Mouse (Mus musculus) lung, embryonic 14.5 days (tissue): ENCODE results near the gene Bcas3. TPM values are rescaled to one million over a fixed set of nuclear protein-coding genes. Genes with fewer than 3 reads are reported as not detected.

ENCODE experiments used
- ATAC-seq: fragments of 200-750 bp; cut with Nextera tagmentation; 2 replicates; pipeline ENCODE4 v1.8.0; 2017; ENCODE audit warnings: mild to moderate bottlenecking, moderate TSS enrichment, moderate library complexity; ENCODE audit not compliant: insufficient read depth
- DNase-seq: peaks from one replicate; pipeline ENCODE4 v3.0.0-alpha.2; 2015
- H3K27ac ChIP-seq: fragments of 300-500 bp; sonication (generic); 2 replicates; pipeline ENCODE4 v1.5.1; 2014; ENCODE audit warnings: low read depth, mild to moderate bottlenecking, moderate library complexity
- H3K27me3 ChIP-seq: fragments of 300-500 bp; sonication (generic); 2 replicates; pipeline ENCODE4 v1.6.1; 2014; ENCODE audit warnings: low read length, control low read depth; ENCODE audit not compliant: insufficient read depth
- H3K36me3 ChIP-seq: fragments of 300-500 bp; sonication (generic); 2 replicates; pipeline ENCODE4 v1.6.1; 2014; ENCODE audit warnings: control low read depth; ENCODE audit not compliant: insufficient read depth
- H3K4me1 ChIP-seq: fragments of 300-500 bp; sonication (generic); 2 replicates; pipeline ENCODE4 v1.6.1; 2014; ENCODE audit warnings: antibody characterized with exemption, control low read depth; ENCODE audit not compliant: insufficient read depth
- H3K4me2 ChIP-seq: fragments of 300-500 bp; sonication (generic); 2 replicates; pipeline ENCODE4 v1.6.1; 2014; ENCODE audit warnings: mild to moderate bottlenecking
- H3K4me3 ChIP-seq: fragments of 300-500 bp; sonication (generic); 2 replicates; pipeline ENCODE4 v1.5.1; 2014; ENCODE audit warnings: low read depth, low read length
- H3K9ac ChIP-seq: fragments of 300-500 bp; sonication (generic); 2 replicates; pipeline ENCODE4 v1.6.1; 2014
- H3K9me3 ChIP-seq: fragments of 300-500 bp; sonication (generic); 2 replicates; pipeline ENCODE4 v1.6.1; 2016; ENCODE audit warnings: low read depth, low read length, control low read depth
- CTCF ChIP-seq: IDR thresholded peaks from 2 replicates; pipeline ENCODE4 v1.5.1; 2016; ENCODE audit warnings: antibody characterized with exemption, low read depth
- WGBS: fragments of 180-500 bp; shearing (Covaris S2); extraction: QIAGEN DNeasy Blood & Tissue Kit; methylation state at CpG from one replicate; pipeline ENCODE4 v1.1.7; 2014; 5-methylcytosine and 5-hydroxymethylcytosine counted together
- polyA plus RNA-seq: library from polyadenylated mRNA; unstranded; fragments of >200 nt; fragmentation: Nextera tagmentation; extraction: Ambion mirVana; gene quantifications from 2 replicates; pipeline ENCODE4 v1.2.1, GENCODE M21; 2014

The Bcas3 gene
- polyA plus RNA-seq, 1 experiment from 2014 or later = 35.0 TPM

DNA sequence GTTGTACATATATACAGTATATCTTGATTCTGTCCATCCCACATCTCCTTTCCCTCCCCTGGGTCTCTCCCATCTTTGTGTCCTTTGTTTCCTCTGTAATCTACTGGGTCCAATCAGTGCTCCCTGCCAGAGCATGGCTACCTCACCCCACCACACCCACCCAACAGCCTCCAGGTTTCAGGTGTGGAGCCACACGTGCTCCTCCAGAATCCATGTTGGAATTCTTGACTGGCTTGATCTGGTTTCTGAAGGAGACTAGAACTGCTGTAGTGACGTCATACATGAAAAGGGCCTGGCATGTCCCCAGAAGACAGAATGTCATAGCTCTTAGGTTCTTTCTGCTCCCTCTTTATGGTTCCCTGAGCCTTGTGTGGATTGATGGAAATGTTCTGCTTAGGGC is 395.9 kb downstream of the Bcas3 start:
- Histone ChIP-seq H3K4me1 (peaks cover 3% of the 10 kb centered on the region; the same call in 1 of the 2 replicates), H3K4me2 (no peak overlapping the region), H3K27me3 (no peaks in the 10 kb centered on the region), H3K4me3 (no peak overlapping the region), H3K27ac (no peak overlapping the region), H3K36me3 (no peaks in the 10 kb centered on the region), H3K9me3 (no peaks in the 10 kb centered on the region), H3K9ac (no peak overlapping the region)
- 78% methylated on average over 2 of the region's 2 CpGs for WGBS
- DNase-seq = no peak
- no peak for ATAC-seq
- TF ChIP-seq CTCF = no peak

- Histone ChIP-seq H3K4me1 (peaks cover 10% of the 10 kb centered on the region), H3K27me3 (no peaks in the 10 kb centered on the region), H3K4me2 (no peak overlapping the region), H3K27ac (no peak overlapping the region), H3K4me3 (no peak overlapping the region), H3K36me3 (no peaks in the 10 kb centered on the region), H3K9me3 (no peaks in the 10 kb centered on the region), H3K9ac (no peak overlapping the region)
- 48% methylated on average over 11 of the region's 11 CpGs for WGBS
- DNase-seq (no peak), ATAC-seq (no peak)
- no peak for TF ChIP-seq CTCF
Measured at GRCm38 (mm10) chr11:85751171-85751570, 398.2 kb downstream of the Bcas3 start.

DNA sequence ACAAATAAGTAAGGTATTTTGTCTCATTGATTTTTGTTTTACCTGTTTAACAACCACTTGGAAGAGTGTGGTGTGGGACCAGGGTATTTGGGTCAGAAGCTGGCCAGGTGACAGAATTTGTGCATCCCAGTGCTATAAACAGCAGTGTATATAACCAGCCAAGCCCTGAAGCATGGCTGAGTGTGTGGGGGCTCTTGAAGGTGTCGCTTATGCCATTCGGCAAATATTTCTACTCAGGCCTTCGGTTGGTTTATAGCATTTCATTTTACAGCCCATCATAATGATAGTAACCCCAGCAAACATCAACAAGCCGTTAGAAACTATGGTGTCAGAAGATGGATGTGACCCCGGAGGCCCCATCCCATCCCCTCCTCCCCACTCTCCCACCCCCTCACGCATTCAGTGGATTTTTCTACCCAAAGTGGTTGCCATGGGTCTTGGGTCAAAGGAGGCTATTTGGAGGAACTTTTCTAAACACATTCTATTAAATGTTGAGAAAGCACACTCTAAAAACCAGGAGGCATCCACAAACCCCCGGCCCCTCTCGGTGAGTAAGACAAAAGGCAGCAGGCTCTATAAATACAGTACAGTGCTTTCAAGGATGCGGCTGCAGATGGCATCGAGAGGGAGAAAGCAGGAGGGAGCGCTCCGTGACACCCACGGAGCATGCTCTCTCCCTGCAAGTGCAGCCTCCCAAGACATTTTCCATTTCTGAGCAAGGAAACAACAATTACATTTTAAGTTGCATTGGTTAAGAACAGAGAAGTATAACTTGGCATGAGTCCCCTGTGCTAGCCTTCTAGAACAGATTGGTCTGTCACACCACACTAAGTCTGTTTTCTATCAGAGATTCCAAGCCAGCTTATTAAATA is 401.9 kb downstream of the Bcas3 start:
- Histone ChIP-seq H3K9me3 (no peaks in the 10 kb centered on the region), H3K9ac (no peak overlapping the region), H3K27me3 (no peaks in the 10 kb centered on the region), H3K4me2 (no peak overlapping the region), H3K4me3 (no peak overlapping the region), H3K4me1 (peaks cover 31% of the 10 kb centered on the region), H3K36me3 (no peaks in the 10 kb centered on the region), H3K27ac (peak overlapping the region; percentile 86)
- WGBS = 30% methylated on average over 13 of the region's 13 CpGs
- TF ChIP-seq CTCF = no peak
- ATAC-seq = peak; percentile 89
- DNase-seq = peak; percentile 92

- H3K27me3 ChIP-seq = no peaks in the 10 kb centered on the region
- H3K4me2 ChIP-seq = 0 out of 2 replicates have a peak overlapping the region, but pooled peaks have one; percentile 8
- no peaks in the 10 kb centered on the region for H3K36me3 ChIP-seq
- no peak overlapping the region for H3K9ac ChIP-seq
- H3K4me1 ChIP-seq = peaks cover 34% of the 10 kb centered on the region
- H3K9me3 ChIP-seq = no peaks in the 10 kb centered on the region
- WGBS = 43% methylated on average over 2 of the region's 2 CpGs
- ATAC-seq (peak; percentile 68), DNase-seq (no peak)
- no peak overlapping the region for H3K4me3 ChIP-seq
- no peak for TF ChIP-seq CTCF
- peak overlapping the region; percentile 90 for H3K27ac ChIP-seq
Measured at GRCm38 (mm10) chr11:85755503-85756044, 402.6 kb downstream of the Bcas3 start.

- TF ChIP-seq CTCF = no peak
- no peak overlapping the region for H3K9ac ChIP-seq
- peaks cover 39% of the 10 kb centered on the region for H3K4me1 ChIP-seq
- no peak overlapping the region for H3K4me3 ChIP-seq
- H3K27ac ChIP-seq = peak overlapping the region; percentile 22; the same call in 1 of the 2 replicates
- no peaks in the 10 kb centered on the region for H3K36me3 ChIP-seq
- H3K27me3 ChIP-seq = no peaks in the 10 kb centered on the region
- DNase-seq (no peak), ATAC-seq (no peak)
- 70% methylated on average over 9 of the region's 9 CpGs for WGBS
- H3K4me2 ChIP-seq = no peak overlapping the region
- H3K9me3 ChIP-seq = no peaks in the 10 kb centered on the region
Measured at GRCm38 (mm10) chr11:85758891-85759290, 405.9 kb downstream of the Bcas3 start.

DNA sequence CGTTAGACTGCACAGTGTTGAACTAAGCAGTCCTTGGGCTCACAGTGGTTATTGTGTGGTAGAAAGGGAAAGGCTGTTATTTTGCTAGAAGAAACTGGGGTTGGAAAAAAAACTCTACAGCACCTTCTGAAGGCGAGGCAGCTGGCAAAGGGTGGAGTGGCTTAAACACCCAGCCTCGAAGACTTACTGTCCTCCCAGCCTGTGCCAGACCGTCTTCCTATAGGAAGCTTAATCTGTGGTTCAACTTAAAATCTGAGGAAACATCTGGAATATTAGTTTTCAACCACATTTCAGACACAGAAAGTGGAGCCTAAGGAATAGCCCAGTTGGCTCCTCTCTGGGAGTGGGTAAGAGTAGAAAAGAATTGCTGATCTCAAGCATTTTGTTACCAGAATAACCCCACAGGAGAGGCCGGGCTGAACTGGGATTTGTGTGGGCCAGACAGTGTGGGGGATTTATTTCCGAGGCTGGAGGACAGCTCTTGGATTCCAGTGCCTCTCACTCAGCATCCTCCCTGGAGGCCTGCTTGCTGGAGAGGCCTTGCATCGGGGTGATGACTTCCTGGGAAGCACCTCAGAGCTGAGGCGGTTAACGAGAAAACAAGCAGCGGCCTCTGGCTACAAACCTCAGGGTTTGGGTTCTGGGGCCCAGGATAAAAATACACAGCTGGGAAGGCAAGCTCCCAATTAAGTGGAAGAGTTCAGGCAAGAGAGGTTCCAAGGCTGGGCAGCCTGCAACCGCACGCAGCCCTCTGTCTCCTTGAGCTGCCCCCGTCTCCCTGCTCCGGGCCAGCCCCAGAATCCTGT is 406.9 kb downstream of the Bcas3 start:
- no peaks in the 10 kb centered on the region for H3K27me3 ChIP-seq
- no peak for TF ChIP-seq CTCF
- no peak overlapping the region for H3K4me3 ChIP-seq
- DNase-seq (peak; percentile 61), ATAC-seq (no peak)
- no peak overlapping the region for H3K4me2 ChIP-seq
- WGBS = 41% methylated on average over 14 of the region's 14 CpGs
- H3K9ac ChIP-seq = no peak overlapping the region
- peak overlapping the region; percentile 86 for H3K27ac ChIP-seq
- peaks cover 39% of the 10 kb centered on the region for H3K4me1 ChIP-seq
- H3K36me3 ChIP-seq = no peaks in the 10 kb centered on the region
- no peaks in the 10 kb centered on the region for H3K9me3 ChIP-seq
